27 mouse cellular contexts compared by ENCODE assay signal in the genomic region with DNA sequence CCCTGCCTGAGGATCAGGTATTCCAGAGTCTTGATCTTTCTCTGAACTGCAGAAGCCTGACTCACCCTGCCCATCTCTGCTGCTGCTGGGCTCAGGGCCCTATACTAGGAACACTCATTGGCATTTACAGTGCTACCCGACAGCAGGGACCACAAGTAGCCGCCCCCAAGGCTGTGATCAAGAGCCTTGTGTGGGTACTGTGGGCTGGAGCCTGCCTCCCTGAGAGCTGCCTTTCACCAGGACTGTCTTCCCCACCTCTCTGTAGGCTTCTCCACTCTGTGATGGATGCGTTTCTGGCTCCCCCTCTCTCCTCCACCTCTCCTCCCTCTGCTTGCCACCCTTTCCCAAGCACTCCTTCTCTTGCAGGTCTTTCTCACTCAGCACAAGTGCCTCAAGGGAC. TPM values are rescaled to one million over a fixed set of nuclear protein-coding genes. Genes with fewer than 3 reads are reported as not detected.
DNase-seq lines count a peak whose midpoint lies in the region; ATAC-seq and TF ChIP-seq lines count a peak whose summit lies in the region.
"Had no signal": no experiment of that assay in that cellular context is flagged by ENCODE, and none has a peak within 500 bp of the region (broad histone marks: within the 10 kb centered on the region; RNA-seq: fewer than 3 reads in every experiment).

No protein-coding gene starts in this region.

- peak overlapping the region; percentile 61 for H3K27ac ChIP-seq in left cerebral cortex, adult 2 months
- H3K27ac ChIP-seq: embryonic facial prominence, embryonic 13.5 days; embryonic facial prominence, embryonic 15.5 days; forebrain, embryonic 10.5 days; forebrain, embryonic 12.5 days had no signal

- ATAC-seq in frontal cortex, adult (ENCODE audit: low TSS enrichment), result peak; percentile 68
- ATAC-seq: activated CD4-positive, CD25-positive, alpha-beta regulatory T cell, adult 4 months; CD4-positive, CD25-positive, alpha-beta regulatory T cell, adult 4 months; forebrain, embryonic 14.5 days; forebrain, embryonic 16.5 days; Patski had no signal

- DNase-seq in frontal cortex, postnatal 25 days (ENCODE audit: low spot score in 2 of 2), result no peak
- no peak for DNase-seq in left cerebral cortex, adult 2 months (ENCODE audit: extremely low spot score in 1 of 2, low spot score in 2 of 2)
- no peak for DNase-seq in left cerebral cortex, adult 11 months (ENCODE audit: low spot score)
- peak; percentile 46 for DNase-seq in right cerebral cortex, adult 18-20 months
- no peak for DNase-seq in right cerebral cortex, postnatal 25 days
- DNase-seq: adrenal gland, adult 8-10 months; adrenal gland, postnatal 14 days; adrenal gland, postnatal 36 days; B cell, adult 2 months; cerebellum, adult 11 months; cerebellum, adult 18-20 months; cerebellum, adult 8-10 months; cerebellum, adult 9-11 months; cerebellum, postnatal 14 days; cerebellum, postnatal 36 days; embryo, embryonic 11 days had no signal

- intact Hi-C loops in left cerebral cortex, adult 2 months (cut with DNase I), result loop anchor here (5.0 kb wide), 2 partner anchors 124 to 189 kb away; no protein-coding TSS in a partner anchor

- TF ChIP-seq CTCF in left cerebral cortex, adult 2 months (IDR thresholded peaks at IDR 0.05), result no peak

- H3K4me3 ChIP-seq in left cerebral cortex, adult 2 months, result no peak overlapping the region
- H3K4me3 ChIP-seq: embryonic facial prominence, embryonic 13.5 days; embryonic facial prominence, embryonic 15.5 days; erythroblast, embryonic 14.5 days; forebrain, embryonic 10.5 days; forebrain, embryonic 12.5 days had no signal

RNA-seq across cellular contexts. Expression of a gene that starts 12.9 kb away (rescaled TPM):
- 100 to 1,000 TPM; 185 to 189 TPM for total RNA-seq in left cerebral cortex, adult 2 months (2021)
